ENCODE assay signal across 15 mouse cellular contexts in the genomic region with DNA sequence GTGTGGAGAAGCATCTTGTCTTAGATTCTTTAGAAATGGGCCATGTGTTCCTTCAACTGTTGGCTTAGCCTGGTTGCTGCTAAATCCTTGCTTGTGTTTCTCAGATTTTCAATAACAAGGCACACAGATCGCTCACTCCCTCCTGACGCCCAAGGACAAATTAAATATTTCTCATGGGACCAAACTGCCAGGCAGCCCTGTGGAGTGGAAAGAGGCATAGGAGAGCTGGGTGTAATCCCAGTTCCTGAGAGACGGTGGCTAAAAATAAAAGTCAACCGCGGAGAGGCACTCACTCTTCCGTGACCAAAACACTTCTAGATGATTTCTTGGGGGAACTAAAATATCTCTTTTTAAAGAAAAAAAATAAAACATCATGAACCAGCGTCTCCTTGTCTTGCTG.
"Had no signal": no experiment of that assay in that cellular context is flagged by ENCODE, and none has a peak within 500 bp of the region (broad histone marks: within the 10 kb centered on the region; RNA-seq: fewer than 3 reads in every experiment).

No protein-coding gene starts in this region.

- H3K4me3 ChIP-seq: neural tube, embryonic 15.5 days; stomach, embryonic 15.5 days had no signal

- H3K27ac ChIP-seq: neural tube, embryonic 15.5 days; stomach, embryonic 15.5 days; stomach, postnatal 0 days had no signal

- DNase-seq: retina, postnatal 1 day; right cerebral cortex, adult 18-20 months; right cerebral cortex, postnatal 14 days; right cerebral cortex, postnatal 25 days; right cerebral cortex, postnatal 4 days; spleen, adult 18-20 months; thymus, adult 18-20 months; thymus, adult 2 months; thymus, postnatal 14 days; thymus, postnatal 25 days; thymus, postnatal 36 days; thymus, postnatal 4 days had no signal
